Comparison of ENCODE assay signal across 9 mouse cellular contexts in the genomic region with DNA sequence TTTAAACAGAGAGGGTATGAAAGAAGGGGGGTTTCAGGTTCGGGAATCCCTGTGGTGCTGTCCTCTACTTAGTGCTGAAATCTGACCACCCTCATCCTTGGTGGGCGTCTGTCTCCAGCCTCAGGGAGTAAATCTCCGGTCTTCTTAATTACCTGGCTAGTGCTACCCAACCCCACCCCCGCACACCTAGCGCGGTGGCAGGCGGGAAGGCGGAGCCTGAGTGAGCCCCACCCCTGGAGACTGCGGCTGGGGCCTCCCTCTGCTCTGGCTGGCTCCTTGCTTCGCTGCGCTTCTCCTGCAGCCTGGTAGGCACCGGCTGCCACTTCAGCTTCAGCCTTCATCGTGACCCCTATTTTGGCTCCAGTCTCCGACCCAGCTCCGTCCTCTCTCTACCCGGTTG. TPM values are rescaled to one million over a fixed set of nuclear protein-coding genes. Genes with fewer than 3 reads are reported as not detected.
DNase-seq lines count a peak whose midpoint lies in the region; ATAC-seq and TF ChIP-seq lines count a peak whose summit lies in the region.
"Had no signal": no experiment of that assay in that cellular context is flagged by ENCODE, and none has a peak within 500 bp of the region (broad histone marks: within the 10 kb centered on the region; RNA-seq: fewer than 3 reads in every experiment).

No protein-coding gene starts in this region.

- no peak for TF ChIP-seq POLR2A in thymus, adult 2 months (IDR thresholded peaks at IDR 0.05; ENCODE audit: control insufficient read depth, extremely low read depth, insufficient read depth, low read length, poor library complexity)

- H3K4me1 ChIP-seq in heart, embryonic 10.5 days, result peaks cover 22% of the 10 kb centered on the region
- H3K4me1 ChIP-seq in liver, embryonic 13.5 days (replicated peaks), result peaks cover 16% of the 10 kb centered on the region
- peaks cover 31% of the 10 kb centered on the region for H3K4me1 ChIP-seq in neural tube, embryonic 13.5 days (replicated peaks)
- peaks cover 8% of the 10 kb centered on the region; the same call in 1 of the 2 replicates for H3K4me1 ChIP-seq in thymus, adult 2 months (replicated peaks; ENCODE audit: control insufficient read depth, insufficient read depth, low read length)

- no peak for DNase-seq in heart, embryonic 10.5 days (ENCODE audit: low spot score)
- no peak for DNase-seq in heart, adult 11 months
- peak; percentile 95 to 97 for DNase-seq in cerebellum, postnatal 25 days
- DNase-seq in frontal cortex, postnatal 36 days (ENCODE audit: low spot score in 2 of 2), result peak; percentile 85 to 89
- peak; percentile 79 to 90 for DNase-seq in kidney, postnatal 25 days
- peak; percentile 17 for DNase-seq in liver, embryonic 13.5 days
- DNase-seq in thymus, adult 2 months, result peak; percentile 31

- ATAC-seq in liver, embryonic 13.5 days (ENCODE audit: low read depth), result no peak
- peak; percentile 70 for ATAC-seq in neural tube, embryonic 13.5 days (ENCODE audit: low read depth)

- no peaks in the 10 kb centered on the region for H3K36me3 ChIP-seq in heart, embryonic 10.5 days
- H3K36me3 ChIP-seq in liver, embryonic 13.5 days, result no peaks in the 10 kb centered on the region
- H3K36me3 ChIP-seq in neural tube, embryonic 13.5 days, result no peaks in the 10 kb centered on the region
- H3K36me3 ChIP-seq in thymus, adult 2 months (ENCODE audit: control insufficient read depth, insufficient read depth, low read length), result no peaks in the 10 kb centered on the region

- H3K9me3 ChIP-seq in heart, embryonic 10.5 days, result no peaks in the 10 kb centered on the region
- no peaks in the 10 kb centered on the region for H3K9me3 ChIP-seq in liver, embryonic 13.5 days (replicated peaks)
- H3K9me3 ChIP-seq in neural tube, embryonic 13.5 days, result no peaks in the 10 kb centered on the region

- 1% methylated on average over 16 of the region's 16 CpGs for WGBS in heart, embryonic 10.5 days
- 0% methylated on average over 16 of the region's 16 CpGs for WGBS in liver, embryonic 13.5 days (ENCODE audit: insufficient replicate concordance)
- WGBS in neural tube, embryonic 13.5 days, result 1% methylated on average over 16 of the region's 16 CpGs
- WGBS in thymus, adult 2 months, result 4% methylated on average over 16 of the region's 16 CpGs

- TF ChIP-seq CTCF in thymus, adult 2 months (IDR thresholded peaks at IDR 0.05; ENCODE audit: borderline replicate concordance, control insufficient read depth, extremely low read depth, insufficient read depth, low read length, poor library complexity), result no peak

- 0 out of 2 replicates have a peak overlapping the region, but pooled peaks have one; percentile 0 for H3K4me2 ChIP-seq in liver, embryonic 13.5 days
- peak overlapping the region; percentile 53 for H3K4me2 ChIP-seq in neural tube, embryonic 13.5 days

- H3K9ac ChIP-seq in liver, embryonic 13.5 days, result no peak overlapping the region
- H3K9ac ChIP-seq in neural tube, embryonic 13.5 days, result peak overlapping the region; percentile 72

- no peak overlapping the region for H3K27ac ChIP-seq in heart, embryonic 10.5 days
- no peak overlapping the region for H3K27ac ChIP-seq in liver, embryonic 13.5 days
- H3K27ac ChIP-seq in neural tube, embryonic 13.5 days (replicated peaks), result peak overlapping the region; percentile 49
- H3K27ac ChIP-seq in thymus, adult 2 months (ENCODE audit: control insufficient read depth, insufficient read depth, low read length), result no peak overlapping the region

- H3K4me3 ChIP-seq in heart, embryonic 10.5 days, result peak overlapping the region; percentile 29
- no peak overlapping the region for H3K4me3 ChIP-seq in liver, embryonic 13.5 days (replicated peaks)
- H3K4me3 ChIP-seq in neural tube, embryonic 13.5 days, result peak overlapping the region; percentile 44
- H3K4me3 ChIP-seq in thymus, adult 2 months (ENCODE audit: control insufficient read depth, insufficient read depth, low read length), result no peak overlapping the region

- peaks cover 43% of the 10 kb centered on the region for H3K27me3 ChIP-seq in heart, embryonic 10.5 days (ENCODE audit: insufficient read depth, poor library complexity, severe bottlenecking)
- H3K27me3 ChIP-seq in liver, embryonic 13.5 days, result peaks cover 60% of the 10 kb centered on the region
- H3K27me3 ChIP-seq in neural tube, embryonic 13.5 days, result peaks cover 54% of the 10 kb centered on the region
- peaks cover 5% of the 10 kb centered on the region; the same call in 1 of the 2 replicates for H3K27me3 ChIP-seq in thymus, adult 2 months (ENCODE audit: control insufficient read depth, insufficient read depth, low read length)

RNA-seq across cellular contexts. Expression of a gene that starts 0.9 kb away (rescaled TPM):
- polyA plus RNA-seq in heart, embryonic 10.5 days (2016; fragmentation: Nextera tagmentation; extraction: Ambion mirVana), result 0.16 and 0.63 TPM in 2 replicates
- polyA plus RNA-seq in liver, embryonic 13.5 days (2015; fragmentation: Nextera tagmentation; extraction: Ambion mirVana), result 0.20 and 0.36 TPM in 2 replicates
- polyA plus RNA-seq in neural tube, embryonic 13.5 days (2015; fragmentation: Nextera tagmentation; extraction: Ambion mirVana), result 54.0 and 60.8 TPM in 2 replicates
- polyA plus RNA-seq in thymus, adult 2 months (2012; rRNA removed), result 40.6 and 48.0 TPM in 2 replicates

RNA-seq across cellular contexts. Expression of a gene that starts 3.2 kb away (rescaled TPM):
- polyA plus RNA-seq in heart, embryonic 10.5 days (2016; fragmentation: Nextera tagmentation; extraction: Ambion mirVana), result 11.7 and 12.2 TPM in 2 replicates
- polyA plus RNA-seq in liver, embryonic 13.5 days (2015; fragmentation: Nextera tagmentation; extraction: Ambion mirVana), result 6.1 and 7.9 TPM in 2 replicates
- 16.3 and 17.4 TPM in 2 replicates for polyA plus RNA-seq in neural tube, embryonic 13.5 days (2015; fragmentation: Nextera tagmentation; extraction: Ambion mirVana)
- polyA plus RNA-seq in thymus, adult 2 months (2012; rRNA removed), result 21.8 and 23.9 TPM in 2 replicates

RNA-seq across cellular contexts. Expression of a gene that starts 28.6 kb away (rescaled TPM):
- not detected in 2 replicates for polyA plus RNA-seq in heart, embryonic 10.5 days (2016; fragmentation: Nextera tagmentation; extraction: Ambion mirVana)
- not detected in 2 replicates for polyA plus RNA-seq in liver, embryonic 13.5 days (2015; fragmentation: Nextera tagmentation; extraction: Ambion mirVana)
- polyA plus RNA-seq in neural tube, embryonic 13.5 days (2015; fragmentation: Nextera tagmentation; extraction: Ambion mirVana), result not detected in 2 replicates
- 0.47 TPM in 2 replicates for polyA plus RNA-seq in thymus, adult 2 months (2012; rRNA removed)
- polyA plus RNA-seq: C2C12 had no signal

RNA-seq across cellular contexts. Expression of a gene that starts 55.2 kb away (rescaled TPM):
- 736 and 829 TPM in 2 replicates for polyA plus RNA-seq in heart, embryonic 10.5 days (2016; fragmentation: Nextera tagmentation; extraction: Ambion mirVana)
- polyA plus RNA-seq in liver, embryonic 13.5 days (2015; fragmentation: Nextera tagmentation; extraction: Ambion mirVana), result 291 and 374 TPM in 2 replicates
- polyA plus RNA-seq in neural tube, embryonic 13.5 days (2015; fragmentation: Nextera tagmentation; extraction: Ambion mirVana), result 453 and 473 TPM in 2 replicates
- polyA plus RNA-seq in thymus, adult 2 months (2012; rRNA removed), result 550 and 817 TPM in 2 replicates

RNA-seq across cellular contexts. Expression of a gene that starts 55.2 kb away (rescaled TPM):
- polyA plus RNA-seq in heart, embryonic 10.5 days (2016; fragmentation: Nextera tagmentation; extraction: Ambion mirVana), result 2.8 and 3.1 TPM in 2 replicates
- 0.52 and 0.76 TPM in 2 replicates for polyA plus RNA-seq in liver, embryonic 13.5 days (2015; fragmentation: Nextera tagmentation; extraction: Ambion mirVana)
- 3.5 and 4.8 TPM in 2 replicates for polyA plus RNA-seq in neural tube, embryonic 13.5 days (2015; fragmentation: Nextera tagmentation; extraction: Ambion mirVana)
- polyA plus RNA-seq in thymus, adult 2 months (2012; rRNA removed), result 2.1 and 2.6 TPM in 2 replicates

Comparison
In these comparisons a context has a peak if more than half of its experiments do, and no peak if none do; other contexts are left out.
1. DNase-seq: peak in cerebellum, postnatal 25 days (2 of 2), frontal cortex, postnatal 36 days (2 of 2), kidney, postnatal 25 days (2 of 2), liver, embryonic 13.5 days (single experiment) and thymus, adult 2 months (single experiment); none in heart, embryonic 10.5 days (single experiment) and heart, adult 11 months (single experiment).
2. H3K4me3 ChIP-seq: peak in heart, embryonic 10.5 days (single experiment) and neural tube, embryonic 13.5 days (single experiment); none in liver, embryonic 13.5 days (single experiment) and thymus, adult 2 months (single experiment).
3. RNA of a gene that starts 0.9 kb away (polyA plus RNA-seq): 54.0 to 60.8 TPM in neural tube, embryonic 13.5 days and 40.6 to 48.0 TPM in thymus, adult 2 months; 0.16 to 0.63 TPM in heart, embryonic 10.5 days and 0.20 to 0.36 TPM in liver, embryonic 13.5 days; every median in the first group is over 10 times any median in the second.